Mouse (Mus musculus) CH12.LX (cell line): ENCODE measurements around the gene Cfap161. TPM values are rescaled to one million over a fixed set of nuclear protein-coding genes. Genes with fewer than 3 reads are reported as not detected.
A peak's percentile ranks its signal among the peaks of the same experiment; 100 is the strongest.

Source experiments
- DNase-seq: peaks from one replicate; pipeline ENCODE4 v3.0.0-alpha.2; 2013; ENCODE audit errors: extremely low read depth
- H3K27ac ChIP-seq: 2 replicates; pipeline ENCODE4 v1.5.1; 2012; ENCODE audit warnings: low read depth, mild to moderate bottlenecking, control low read depth, moderate library complexity; ENCODE audit not compliant: insufficient read depth
- H3K27me3 ChIP-seq: replicated peaks from 2 replicates; pipeline ENCODE3; 2012; ENCODE audit warnings: inconsistent platforms
- H3K36me3 ChIP-seq, 2 experiments: replicated peaks in 1 of 2; 2 replicates each; pipeline versions ENCODE3 to v1.6.1; 2012; ENCODE audit warnings: inconsistent platforms in 1 of 2, low read length in 1 of 2, mild to moderate bottlenecking in 1 of 2, mixed read lengths in 1 of 2, moderate library complexity in 1 of 2; ENCODE audit not compliant: control insufficient read depth in 1 of 2, insufficient read depth in 1 of 2
- H3K4me1 ChIP-seq, 2 experiments: 2 replicates each; pipeline ENCODE4 v1.6.1; 2012; ENCODE audit warnings: inconsistent platforms in 1 of 2, moderate library complexity in 1 of 2; ENCODE audit not compliant: insufficient read depth in 2 of 2, control insufficient read depth in 1 of 2
- H3K4me2 ChIP-seq: 2 replicates; pipeline ENCODE4 v1.6.1; 2012; ENCODE audit warnings: low read depth, mild to moderate bottlenecking, control low read depth; ENCODE audit not compliant: poor library complexity, insufficient read depth, severe bottlenecking
- H3K4me3 ChIP-seq, 3 experiments: fragments of 150-350 bp in 1 of 3; sonication (generic) in 1 of 3; replicated peaks in 1 of 3; 2 replicates each; pipeline versions ENCODE3 to v1.5.1; 2011 to 2012; ENCODE audit warnings: low read depth in 2 of 3, low read length in 2 of 3, mild to moderate bottlenecking in 2 of 3, moderate library complexity in 2 of 3, control low read depth in 1 of 3, improper control_type of control experiment in 1 of 3, inconsistent platforms in 1 of 3, mixed read lengths in 1 of 3; ENCODE audit not compliant: poor library complexity in 1 of 3
- H3K79me2 ChIP-seq: replicated peaks from 2 replicates; pipeline ENCODE4 v1.6.1; 2012; ENCODE audit warnings: mild to moderate bottlenecking, moderate library complexity; ENCODE audit not compliant: control insufficient read depth, poor library complexity, insufficient read depth, severe bottlenecking; ENCODE audit errors: extremely low read depth
- H3K9ac ChIP-seq: 2 replicates; pipeline ENCODE4 v1.6.1; 2012; ENCODE audit warnings: low read depth, mild to moderate bottlenecking, control low read depth, moderate library complexity; ENCODE audit not compliant: insufficient read depth
- H3K9me3 ChIP-seq: replicated peaks from 2 replicates; pipeline ENCODE3; 2012; ENCODE audit warnings: low read length, inconsistent platforms, mixed read lengths
- CHD2 ChIP-seq: IDR thresholded peaks from 2 replicates; pipeline ENCODE4 v1.6.1; 2011; ENCODE audit warnings: low read length, improper control_type of control experiment
- E2F4 ChIP-seq: IDR thresholded peaks from 2 replicates; pipeline ENCODE4 v1.6.1; 2011; ENCODE audit warnings: low read depth, low read length, improper control_type of control experiment; ENCODE audit not compliant: insufficient replicate concordance
- EP300 ChIP-seq: IDR thresholded peaks from 2 replicates; pipeline ENCODE4 v1.6.1; 2011; ENCODE audit warnings: low read length, improper control_type of control experiment
- ETS1 ChIP-seq: conservative IDR thresholded peaks from 2 replicates; pipeline ENCODE4 v1.6.1; 2012; ENCODE audit warnings: low read depth, mild to moderate bottlenecking, inconsistent platforms, low read length, improper control_type of control experiment, moderate library complexity
- GABPA ChIP-seq: IDR thresholded peaks from 2 replicates; pipeline ENCODE4 v1.6.1; 2012; ENCODE audit warnings: low read depth, low read length, improper control_type of control experiment, inconsistent platforms; ENCODE audit not compliant: insufficient replicate concordance
- IRF4 ChIP-seq: IDR thresholded peaks from 2 replicates; pipeline ENCODE4 v1.6.1; 2014; ENCODE audit warnings: low read depth, mild to moderate bottlenecking, inconsistent platforms, low read length, improper control_type of control experiment
- JUN ChIP-seq: IDR thresholded peaks from 2 replicates; pipeline ENCODE4 v1.6.1; 2011; ENCODE audit warnings: low read depth, mild to moderate bottlenecking, low read length, improper control_type of control experiment, moderate library complexity; ENCODE audit not compliant: insufficient read depth
- JUND ChIP-seq: conservative IDR thresholded peaks from 2 replicates; pipeline ENCODE4 v1.6.1; 2011; ENCODE audit warnings: low read depth, low read length, improper control_type of control experiment
- KAT2A ChIP-seq: IDR thresholded peaks from 2 replicates; pipeline ENCODE4 v1.6.1; 2012; ENCODE audit warnings: low read length, improper control_type of control experiment, inconsistent platforms; ENCODE audit not compliant: insufficient replicate concordance
- MAFK ChIP-seq: IDR thresholded peaks from 2 replicates; pipeline ENCODE4 v1.6.1; 2011; ENCODE audit warnings: low read length, improper control_type of control experiment; ENCODE audit not compliant: insufficient replicate concordance
- MAX ChIP-seq: IDR thresholded peaks from 2 replicates; pipeline ENCODE4 v1.6.1; 2011; ENCODE audit warnings: low read length, improper control_type of control experiment
- MXI1 ChIP-seq: IDR thresholded peaks from 2 replicates; pipeline ENCODE4 v1.6.1; 2011; ENCODE audit warnings: mild to moderate bottlenecking, low read depth, low read length, improper control_type of control experiment
- NELFE ChIP-seq: IDR thresholded peaks from 2 replicates; pipeline ENCODE4 v1.6.1; 2011; ENCODE audit warnings: low read depth, low read length, improper control_type of control experiment
- POLR2A ChIP-seq: IDR thresholded peaks from 2 replicates; pipeline ENCODE4 v1.6.1; 2011; ENCODE audit warnings: low read depth, mild to moderate bottlenecking, improper control_type of control experiment, low read length
- POLR2AphosphoS2 ChIP-seq: IDR thresholded peaks from 2 replicates; pipeline ENCODE4 v1.6.1; 2011; ENCODE audit warnings: low read depth, low read length, improper control_type of control experiment
- RCOR1 ChIP-seq: conservative IDR thresholded peaks from 2 replicates; pipeline ENCODE4 v1.6.1; 2012; ENCODE audit warnings: low read depth, mild to moderate bottlenecking, inconsistent platforms, low read length, improper control_type of control experiment
- SMC3 ChIP-seq: IDR thresholded peaks from 2 replicates; pipeline ENCODE4 v1.6.1; 2011; ENCODE audit warnings: low read depth, low read length, improper control_type of control experiment
- TBP ChIP-seq: conservative IDR thresholded peaks from 2 replicates; pipeline ENCODE4 v1.6.1; 2011; ENCODE audit warnings: low read depth, low read length, improper control_type of control experiment
- ZKSCAN1 ChIP-seq: IDR thresholded peaks from 2 replicates; pipeline ENCODE4 v1.6.1; 2012; ENCODE audit warnings: low read depth, inconsistent platforms, low read length, improper control_type of control experiment, borderline replicate concordance
- dilution Hi-C: fragments of 300-500 bp; cut with MboI; formaldehyde crosslinking; loops from 2 replicates; pipeline ENCODE4 v1.14.3; 2020; ENCODE audit warnings: low sequenced_read_pairs; ENCODE audit not compliant: extremely low pct_unique_long_range_greater_than_20kb, extremely low pct_ligation_motif_present
- in situ Hi-C: fragments of 300-500 bp; cut with MboI; formaldehyde crosslinking; loops from 3 replicates; pipeline ENCODE4 v1.14.3; 2019; ENCODE audit warnings: low sequenced_read_pairs, low pct_ligation_motif_present, low pct_unique_long_range_greater_than_20kb, mixed read lengths
- polyA plus RNA-seq: library from polyadenylated mRNA; unstranded; fragments of >175 nt; gene quantifications from 2 replicates; pipeline ENCODE4 v1.2.1, GENCODE M21; 2012; ENCODE audit warnings: low read depth; ENCODE audit not compliant: insufficient read length
- total RNA-seq, 2 experiments: library from RNA; depleted of rRNA; stranded (reverse); fragments of 300-350 nt in 1 of 2; fragments of >200 nt in 1 of 2; gene quantifications; 2 replicates each; pipeline ENCODE4 v1.2.3; 2012 to 2014

Cfap161 gene
- total and polyA plus RNA-seq, 3 experiments, result 0.08 to 0.42 (median 0.17) TPM

DNA sequence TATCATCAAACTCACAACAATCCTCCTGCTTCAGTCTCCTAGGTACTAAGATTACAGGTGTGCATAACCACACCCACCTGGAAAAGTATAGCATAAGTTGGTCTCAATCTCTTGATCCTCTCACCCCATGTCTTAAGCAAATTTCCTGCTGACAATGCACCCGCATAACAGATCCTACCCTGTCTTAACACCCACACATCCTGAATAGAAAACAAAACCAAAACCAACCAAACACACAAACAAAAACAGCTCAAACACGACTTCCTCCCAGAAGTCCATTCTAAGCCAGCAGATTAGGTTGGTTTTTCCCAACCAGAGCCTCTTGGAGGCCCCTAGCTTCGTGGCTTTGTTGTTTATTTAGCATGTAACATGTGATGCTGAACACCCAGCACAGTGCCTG lies 52.0 kb downstream of the Cfap161 start:
- dilution Hi-C loops, result no loop called here

DNA sequence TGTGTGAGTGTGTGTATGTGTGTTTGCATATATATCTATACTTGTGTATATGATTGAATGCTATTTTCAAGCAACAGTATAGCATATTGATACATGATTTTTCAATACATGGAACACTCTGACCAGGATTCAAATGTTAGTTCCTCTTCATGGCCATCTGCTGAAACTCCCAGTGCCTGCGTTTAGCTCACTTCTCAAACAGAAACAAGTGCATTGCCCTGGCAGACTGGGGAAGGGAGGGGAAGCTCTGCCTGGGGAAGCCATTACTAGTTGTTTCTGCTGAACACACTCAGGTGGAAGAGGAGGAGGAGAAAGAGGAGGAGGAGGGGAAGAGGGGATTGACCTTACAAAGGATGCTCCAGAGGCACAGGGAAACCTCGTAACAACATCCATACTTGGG lies 52.7 kb downstream of the Cfap161 start:
- H3K36me3 ChIP-seq, result no peaks in the 10 kb centered on the region
- peak; percentile 12 for DNase-seq
- in situ Hi-C loops (no loop called here), dilution Hi-C loops (no loop called here)
- no peaks in the 10 kb centered on the region for H3K79me2 ChIP-seq
- TF ChIP-seq JUN (no peak), E2F4 (no peak), MAFK (no peak), KAT2A (no peak), GABPA (no peak), POLR2AphosphoS2 (no peak), ETS1 (no peak)
- H3K27ac ChIP-seq, result no peak overlapping the region
- H3K27me3 ChIP-seq, result no peaks in the 10 kb centered on the region
- H3K9ac ChIP-seq, result no peak overlapping the region
- H3K4me2 ChIP-seq, result no peak overlapping the region
- peaks cover 4 to 14% of the 10 kb centered on the region in 2 experiments; a peak in 3 of 4 replicates for H3K4me1 ChIP-seq
- no peak overlapping the region for H3K4me3 ChIP-seq
- H3K9me3 ChIP-seq, result no peaks in the 10 kb centered on the region

More for the DNA sequence above, 52.0 kb downstream of the Cfap161 start:
- Histone ChIP-seq H3K4me3 (no peak overlapping the region), H3K79me2 (no peaks in the 10 kb centered on the region)
- no peak for TF ChIP-seq GABPA
- TF ChIP-seq IRF4, result no peak
- no peak for TF ChIP-seq MAFK
- TF ChIP-seq EP300, result no peak
- TF ChIP-seq ETS1, result no peak
- no peak for TF ChIP-seq KAT2A
- no peak for TF ChIP-seq TBP
- no peak for TF ChIP-seq JUND
- TF ChIP-seq RCOR1, result no peak
- TF ChIP-seq CHD2, result no peak
- TF ChIP-seq, all 38 proteins: peak for 0
- Histone ChIP-seq H3K36me3 (no peaks in the 10 kb centered on the region), H3K4me2 (no peak overlapping the region), H3K27ac (no peak overlapping the region), H3K9ac (no peak overlapping the region), H3K9me3 (no peaks in the 10 kb centered on the region), H3K4me1 (peaks cover 4 to 14% of the 10 kb centered on the region in 2 experiments; a peak in 3 of 4 replicates), H3K27me3 (no peaks in the 10 kb centered on the region)
- no peak for DNase-seq
- in situ Hi-C loops, result no loop called here

DNA sequence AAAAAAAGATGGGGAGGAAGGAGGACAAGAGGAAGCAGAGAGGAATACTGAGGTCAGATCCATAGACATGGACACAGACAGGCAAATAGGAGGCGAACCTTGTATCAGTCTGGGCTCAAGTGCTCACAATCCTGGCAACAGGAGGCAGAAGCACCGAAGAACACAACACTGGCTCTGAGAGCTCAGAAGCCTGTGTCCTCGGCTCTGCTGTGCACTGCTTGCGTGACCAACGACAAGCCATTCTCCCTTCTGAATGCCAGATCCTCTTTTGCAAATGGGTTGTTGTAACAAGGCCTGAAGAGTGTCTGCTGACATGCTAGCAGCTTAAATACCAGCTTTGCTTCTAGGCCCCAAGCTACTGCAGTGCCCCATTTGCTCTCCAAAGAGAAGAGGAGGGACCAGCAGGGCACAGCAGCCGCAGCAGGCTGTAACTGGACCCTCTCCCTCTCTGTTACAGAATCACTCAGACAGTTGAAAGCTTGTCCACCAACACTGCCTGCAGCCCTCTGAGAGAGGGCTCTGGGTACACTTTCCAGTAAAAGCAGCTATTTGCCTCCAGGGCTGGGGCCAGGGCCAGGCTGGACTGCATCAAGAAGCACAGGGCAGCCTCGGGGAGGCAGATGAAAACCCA lies 54.9 kb downstream of the Cfap161 start:
- Histone ChIP-seq H3K27me3 (no peaks in the 10 kb centered on the region), H3K4me2 (no peak overlapping the region), H3K36me3 (no peaks in the 10 kb centered on the region), H3K9me3 (no peaks in the 10 kb centered on the region), H3K79me2 (no peaks in the 10 kb centered on the region), H3K9ac (no peak overlapping the region), H3K4me1 (peaks cover 4 to 14% of the 10 kb centered on the region in 2 experiments; a peak in 3 of 4 replicates), H3K27ac (no peak overlapping the region), H3K4me3 (no peak overlapping the region)
- TF ChIP-seq POLR2A (no peak), MXI1 (no peak), ZKSCAN1 (no peak), POLR2AphosphoS2 (no peak), NELFE (no peak), RCOR1 (no peak), SMC3 (no peak), MAX (no peak)
- in situ Hi-C loops, result no loop called here
- dilution Hi-C loops, result no loop called here
- DNase-seq, result no peak
